Mouse (Mus musculus): ENCODE results near the gene Chac2.
"Not testable (repeated sequence)": the region's sequence is repeated elsewhere in the genome, so short reads cannot be mapped to it uniquely, and the experiment has no call there.

The Chac2 gene

DNA sequence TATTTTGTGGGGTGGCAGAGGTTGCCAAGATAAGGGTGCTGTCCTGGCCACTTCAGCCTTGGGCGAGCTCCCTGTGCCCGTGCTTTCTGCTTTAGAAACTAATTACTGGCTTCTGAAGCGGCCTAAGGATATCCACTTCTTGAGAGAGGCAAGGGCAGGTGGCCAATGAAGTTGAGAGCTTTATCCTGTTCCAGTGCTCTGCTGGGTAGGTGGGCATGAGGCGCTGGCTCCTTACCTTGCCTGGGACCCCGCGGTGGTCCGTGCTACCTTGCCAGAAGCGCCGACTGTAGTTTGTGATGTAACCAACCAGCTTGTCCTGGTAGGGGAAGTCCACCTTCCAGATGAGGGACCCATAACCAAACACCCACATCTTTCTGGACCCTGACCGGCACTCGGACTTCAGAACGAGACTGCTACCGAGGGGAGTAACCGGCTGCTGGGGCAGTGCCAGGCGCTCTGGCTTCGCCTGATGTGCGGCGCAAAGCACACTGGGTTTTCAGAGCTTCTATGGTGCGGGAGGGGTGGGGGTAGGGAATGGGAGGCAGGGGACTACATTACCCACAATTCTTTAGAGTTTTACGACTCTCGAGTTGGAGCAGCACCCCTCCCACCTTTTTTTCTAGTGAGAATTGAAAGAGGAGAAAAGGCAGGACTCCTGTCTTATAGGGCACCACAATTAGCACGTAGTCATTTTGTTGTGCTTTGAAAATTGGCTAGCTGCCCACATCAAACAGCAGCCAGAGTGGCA lies at the start of gene Chac2:
Gene Chac2, minus strand, starts transcription at position 474 of the 748 bp plus-strand sequence.
- DNase-seq (ENCODE audit: low read depth, low spot score) = peak; percentile 80

DNA sequence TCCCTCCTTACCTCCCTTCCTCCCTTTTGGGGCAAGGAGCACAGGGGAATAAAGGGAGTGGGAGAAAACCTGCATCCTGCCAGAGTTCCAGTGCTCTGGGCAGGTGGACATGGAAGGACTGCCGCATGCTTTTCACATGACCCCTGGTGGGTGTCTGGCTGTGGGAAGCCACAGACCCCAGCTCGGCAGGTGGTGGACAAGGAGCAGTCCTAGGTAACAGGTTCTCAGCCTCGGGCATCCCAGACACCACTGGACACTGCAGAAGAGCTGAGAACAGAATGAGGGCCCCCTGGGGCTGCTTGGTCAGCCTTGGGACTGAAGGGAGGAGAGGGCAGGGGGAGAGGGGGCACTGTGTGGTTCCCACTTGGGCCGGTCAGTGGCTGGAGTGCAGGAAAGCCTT lies 48.8 kb upstream of the Chac2 start:
- no peak for DNase-seq (ENCODE audit: low read depth, low spot score)

DNA sequence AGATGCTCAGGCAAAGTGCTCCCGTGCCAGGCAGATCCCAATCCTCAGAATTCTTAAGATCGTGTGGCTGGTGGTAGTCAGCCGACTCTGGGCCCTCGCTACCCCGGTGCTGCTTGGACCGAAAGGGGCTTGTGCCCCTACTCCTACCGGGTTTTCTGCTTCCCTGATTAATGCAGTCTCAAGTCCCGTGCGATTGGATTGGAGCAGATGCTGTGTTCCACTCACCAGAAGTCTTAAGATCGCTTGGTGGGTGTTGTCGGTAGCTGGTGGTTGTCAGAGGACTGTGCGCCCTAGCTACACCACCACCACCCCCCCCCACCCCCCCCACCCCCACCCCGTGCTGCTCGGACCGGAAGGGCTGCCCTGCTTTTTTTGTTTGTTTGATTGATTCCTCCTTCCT lies 31.3 kb upstream of the Chac2 start:
- DNase-seq (ENCODE audit: low read depth, low spot score) = peak; percentile 31

DNA sequence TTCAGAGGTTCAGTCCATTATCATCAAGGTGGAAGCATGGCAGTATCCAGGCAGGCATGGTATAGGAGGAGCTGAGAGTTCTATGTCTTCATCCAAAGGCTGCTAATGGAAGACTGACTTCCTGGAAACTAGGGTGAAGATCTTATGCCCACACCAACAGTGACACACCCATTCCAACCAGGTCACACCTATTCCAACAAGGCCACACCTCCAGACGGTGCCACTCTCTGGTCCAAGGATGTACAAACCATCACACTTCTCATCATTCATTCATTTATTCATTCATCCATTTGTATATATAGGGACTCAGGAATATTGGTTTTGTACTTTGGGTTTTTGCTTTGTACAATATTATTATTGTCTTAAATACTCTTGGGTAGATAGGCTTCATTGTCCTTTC lies 23.5 kb upstream of the Chac2 start:
- DNase-seq (ENCODE audit: low read depth, low spot score) = not testable (repeated sequence)

DNA sequence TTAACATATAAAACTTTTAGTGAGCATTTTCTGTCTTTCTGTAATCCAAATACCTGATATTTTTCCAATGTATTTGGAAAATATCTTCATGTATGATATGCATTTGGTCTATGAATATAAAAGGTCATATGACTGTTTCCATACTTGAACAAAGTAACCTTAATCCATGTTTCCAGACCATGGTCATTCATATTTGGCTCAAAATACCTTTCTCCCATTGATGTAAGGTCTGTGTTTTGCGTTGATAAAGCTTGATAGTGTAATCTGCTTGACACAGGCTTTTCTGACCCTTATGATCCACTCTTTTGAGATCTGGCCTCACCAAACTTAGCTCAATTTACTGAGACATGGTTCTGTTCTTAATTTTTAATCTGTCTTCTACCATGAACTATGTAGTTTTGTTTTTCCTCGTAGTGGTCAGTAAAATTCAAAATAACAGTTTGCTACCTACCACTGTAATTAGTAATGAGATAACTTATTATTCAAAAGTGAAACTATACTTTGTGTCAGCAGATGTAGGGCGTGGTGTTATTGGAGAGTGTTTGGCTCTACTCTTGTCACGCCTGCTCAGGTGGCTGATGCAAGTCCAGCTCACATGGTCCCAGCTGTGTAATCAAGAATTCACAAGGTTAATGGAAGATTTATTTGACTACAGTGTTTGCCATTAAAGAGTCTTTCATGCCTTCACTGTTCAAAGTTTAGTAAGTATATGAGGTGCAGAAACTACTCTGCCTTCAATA lies 15.2 kb upstream of the Chac2 start:
- DNase-seq (ENCODE audit: low read depth, low spot score) = no peak

DNA sequence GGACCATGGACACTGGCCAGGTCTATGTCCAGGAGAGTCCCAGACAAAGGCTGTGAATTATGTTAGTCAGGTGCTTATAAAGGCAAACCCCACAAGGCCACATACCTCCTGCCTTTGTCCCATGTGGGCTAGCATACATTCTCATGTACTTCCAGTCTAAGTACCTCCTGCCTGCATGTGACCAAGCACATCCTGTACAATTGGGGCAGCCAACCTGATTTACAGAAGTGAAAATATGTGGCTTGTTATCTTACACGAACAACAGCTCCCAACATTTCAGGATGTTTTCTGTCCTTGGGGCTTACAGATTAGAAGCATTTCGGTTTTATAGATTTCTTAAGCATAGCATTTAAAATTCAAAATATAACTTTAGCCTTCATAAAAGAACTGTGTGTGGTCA lies 13.9 kb upstream of the Chac2 start:
- DNase-seq (ENCODE audit: low read depth, low spot score) = no peak

DNA sequence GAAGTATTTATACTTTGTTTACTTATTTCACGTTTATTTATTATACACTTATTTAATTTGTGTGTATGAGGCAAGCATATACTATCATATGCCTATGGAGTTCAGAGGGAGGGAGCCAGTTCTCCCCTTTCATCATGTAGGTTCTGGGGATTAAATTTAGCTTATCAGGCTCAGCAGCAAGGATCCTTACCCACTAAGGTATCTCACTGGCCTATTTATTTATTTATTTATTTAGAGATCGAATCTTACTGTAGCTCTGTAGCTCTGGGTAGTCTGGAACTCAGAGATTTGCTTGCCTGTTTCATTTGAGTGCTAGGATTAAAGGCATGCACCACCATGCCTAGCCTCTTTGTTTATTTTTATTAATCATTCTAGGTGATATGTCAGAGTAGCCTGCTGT lies 12.6 kb upstream of the Chac2 start:
- no peak for DNase-seq (ENCODE audit: low read depth, low spot score)

DNA sequence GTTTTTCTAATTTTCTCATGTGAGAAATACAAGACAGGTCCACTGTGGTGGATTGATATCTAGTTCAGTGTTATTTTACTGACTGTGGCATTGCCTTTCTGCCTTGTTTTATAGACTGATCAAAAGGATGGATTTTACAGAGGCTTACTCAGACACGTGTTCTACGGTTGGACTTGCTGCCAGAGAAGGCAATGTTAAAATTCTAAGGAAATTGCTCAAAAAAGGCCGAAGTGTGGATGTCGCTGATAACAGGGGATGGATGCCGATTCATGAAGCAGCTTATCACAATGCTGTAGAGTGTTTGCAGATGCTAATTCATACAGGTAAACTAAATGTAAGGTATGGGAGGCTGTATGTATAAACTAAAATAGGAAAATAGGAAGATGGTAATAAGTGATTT lies 12.0 kb upstream of the Chac2 start:
- no peak for DNase-seq (ENCODE audit: low read depth, low spot score)

DNA sequence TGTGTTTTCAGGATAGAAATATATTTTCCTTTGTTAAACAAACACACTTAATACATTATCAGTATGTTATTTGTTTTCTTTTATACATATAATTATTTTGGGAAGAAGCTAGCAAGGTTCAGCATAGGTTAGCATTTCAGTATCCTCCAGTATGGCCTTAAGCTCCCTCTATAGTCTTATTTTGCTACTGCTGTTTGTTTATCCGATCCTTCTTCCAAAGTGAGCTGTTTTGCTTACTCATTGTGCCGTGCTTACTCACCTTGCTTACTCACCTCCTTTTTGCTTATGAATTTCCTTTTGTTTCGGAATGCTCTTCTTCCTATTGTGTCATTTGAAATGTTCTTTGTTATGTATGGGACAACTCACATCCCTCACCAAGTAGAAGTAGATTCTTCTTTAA lies 10.5 kb upstream of the Chac2 start:
- DNase-seq (ENCODE audit: low read depth, low spot score) = no peak

DNA sequence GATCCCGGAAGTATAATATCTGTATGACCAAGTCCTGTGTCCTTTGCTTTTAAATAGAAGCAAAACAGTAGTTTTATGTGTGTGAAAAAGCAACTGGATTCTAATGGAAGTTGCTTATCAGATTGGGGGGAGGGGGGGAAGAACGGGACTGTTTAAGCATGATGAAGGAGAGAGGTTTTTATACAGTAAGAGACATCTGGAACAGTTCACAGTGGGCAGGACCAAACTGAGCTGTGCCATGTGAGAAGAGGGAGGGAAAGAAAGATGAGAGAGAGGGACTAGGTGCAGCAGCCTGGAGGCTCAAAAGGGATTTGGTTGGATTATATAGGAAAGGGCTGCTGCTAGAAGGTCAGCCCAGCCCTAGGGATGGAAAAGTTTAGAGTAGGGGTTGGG lies 471 bp upstream of the Chac2 start:
- peak; percentile 22 for DNase-seq (ENCODE audit: low read depth, low spot score)

DNA sequence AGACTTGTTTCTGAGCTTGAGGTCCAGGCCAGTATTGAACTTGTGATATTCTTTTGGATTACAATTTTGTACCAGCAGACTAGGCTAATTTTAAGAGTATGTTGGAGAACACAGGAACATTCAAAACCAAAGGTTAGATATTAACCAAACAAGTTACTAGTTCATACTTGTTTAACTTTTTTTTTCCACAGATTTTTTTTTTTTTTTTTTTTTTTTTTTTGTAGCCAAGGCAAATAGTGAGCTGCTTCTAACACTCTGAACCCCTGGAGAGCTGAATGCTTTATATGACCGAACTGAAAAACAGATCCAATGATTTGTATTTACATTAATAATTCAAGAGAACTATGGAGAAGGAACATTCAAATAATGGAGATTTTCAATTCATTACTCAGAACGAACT lies 913 bp downstream of the Chac2 start:
- no peak for DNase-seq (ENCODE audit: low read depth, low spot score)

DNA sequence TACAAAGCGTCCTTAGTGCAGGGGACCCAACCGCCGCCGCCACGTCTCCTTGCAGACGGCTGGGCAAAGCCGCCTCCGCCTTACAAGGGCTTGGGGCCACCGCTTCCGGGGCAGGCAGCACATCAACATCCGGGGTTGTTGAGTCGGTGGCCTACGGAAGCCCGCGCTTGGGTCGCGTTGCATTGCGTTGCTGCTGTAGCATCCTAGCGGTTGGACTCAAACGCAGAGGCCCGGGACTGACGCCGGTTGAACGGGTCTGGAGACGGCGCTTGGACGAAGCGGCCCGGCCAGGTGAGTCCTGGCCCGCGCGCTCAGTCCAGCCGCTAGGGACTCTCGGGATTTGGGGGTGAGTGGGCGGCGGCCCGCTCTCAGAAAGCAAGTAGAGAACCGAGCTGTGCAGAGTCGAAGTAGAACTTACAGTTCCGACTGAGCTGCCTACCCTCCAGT lies 31.8 kb downstream of the Chac2 start, which contains the start of gene Erlec1:
Gene Erlec1, minus strand, starts transcription at position 57 of the 447 bp plus-strand sequence.
- DNase-seq (ENCODE audit: low read depth, low spot score) = peak; percentile 84

DNA sequence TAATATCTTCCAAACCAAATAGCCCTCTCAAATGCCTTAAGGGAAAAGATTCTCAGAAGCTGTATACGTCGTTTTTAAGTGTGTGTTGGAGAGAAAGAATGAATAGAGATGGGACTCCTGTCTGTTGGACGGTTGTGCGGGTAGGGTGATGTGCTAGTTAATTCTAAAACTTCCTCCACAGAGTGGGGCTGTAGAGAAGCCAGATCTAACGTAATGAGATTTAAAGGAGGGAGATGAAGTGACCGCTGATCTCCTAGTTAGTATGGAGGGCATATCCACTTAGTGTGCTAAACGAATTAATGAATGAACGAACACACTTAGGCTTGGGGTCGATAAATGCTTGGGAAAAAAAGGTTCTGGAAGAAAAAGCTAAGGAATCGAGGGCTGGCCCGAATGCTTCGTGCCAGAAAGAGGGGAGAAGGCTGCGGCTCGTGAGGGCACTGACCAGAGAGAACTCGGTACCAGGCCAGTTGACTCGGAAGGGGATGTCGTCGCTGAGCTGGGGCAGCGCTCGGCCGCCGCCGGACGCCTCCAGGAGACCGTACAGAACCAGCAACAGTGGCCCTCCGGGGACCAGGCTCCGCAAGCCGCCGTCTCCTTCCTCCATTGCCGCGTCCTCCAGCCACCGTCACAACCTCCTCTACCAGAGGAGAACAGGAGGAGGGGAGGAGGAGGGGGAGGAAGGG lies 32.5 kb downstream of the Chac2 start:
- DNase-seq (ENCODE audit: low read depth, low spot score) = no peak

DNA sequence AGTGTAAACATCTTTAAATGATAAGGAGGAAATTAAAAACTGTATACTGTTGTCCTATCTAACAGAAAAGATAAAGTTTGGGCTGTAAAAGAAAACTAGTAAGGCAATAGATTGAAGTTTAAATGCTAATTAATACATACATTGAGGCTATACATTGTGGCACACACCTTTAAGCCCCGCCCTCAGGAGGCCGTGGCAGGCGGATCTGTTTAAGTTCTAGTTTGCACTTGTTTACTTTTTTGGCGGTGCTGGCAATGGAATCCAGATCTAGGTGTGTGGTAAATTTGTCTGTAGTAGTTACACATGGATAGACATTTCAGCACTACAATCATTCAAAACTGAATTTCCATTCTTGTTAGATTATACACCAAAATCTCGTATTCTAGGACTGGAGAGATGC lies 33.3 kb downstream of the Chac2 start:
- DNase-seq (ENCODE audit: low read depth, low spot score) = no peak

DNA sequence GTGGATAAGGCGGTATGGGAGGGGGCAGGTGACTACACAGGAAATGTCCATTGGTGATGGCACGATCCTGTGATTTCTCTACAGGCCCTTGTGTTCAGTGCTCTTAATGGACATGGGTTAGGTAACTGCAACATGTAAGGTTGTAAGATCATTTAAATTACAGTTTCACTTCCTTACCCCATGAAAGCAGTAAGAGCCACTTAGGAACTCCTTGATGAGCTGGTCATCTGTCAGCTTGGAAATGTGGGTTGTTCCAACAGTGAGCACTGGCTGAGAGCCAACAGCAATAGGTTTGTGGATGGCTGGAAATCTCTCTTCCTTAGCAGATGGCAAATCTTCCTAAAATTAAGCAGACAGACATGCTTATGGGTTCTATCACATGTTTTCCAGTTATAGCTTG lies 42.6 kb downstream of the Chac2 start:
- no peak for DNase-seq (ENCODE audit: low read depth, low spot score)

DNA sequence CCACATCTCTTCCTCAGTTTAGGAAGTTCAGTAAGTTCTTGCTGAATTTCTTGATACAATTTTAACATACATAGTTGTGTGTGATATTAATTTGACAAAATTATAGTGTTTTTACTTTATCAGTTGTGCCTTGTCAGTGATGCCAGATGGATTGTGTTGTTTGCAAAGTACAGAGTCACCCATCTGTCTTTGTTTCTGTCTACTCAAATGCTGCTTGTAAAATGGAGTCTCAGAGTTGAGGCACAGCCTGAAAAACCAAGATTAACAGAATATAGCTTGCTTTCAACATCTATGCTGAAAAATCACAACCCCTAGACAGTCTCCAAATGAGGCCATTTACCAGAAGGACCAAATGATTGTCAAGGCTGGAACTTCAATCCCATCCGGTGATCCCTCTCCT lies 57.7 kb downstream of the Chac2 start:
- DNase-seq (ENCODE audit: low read depth, low spot score) = no peak

DNA sequence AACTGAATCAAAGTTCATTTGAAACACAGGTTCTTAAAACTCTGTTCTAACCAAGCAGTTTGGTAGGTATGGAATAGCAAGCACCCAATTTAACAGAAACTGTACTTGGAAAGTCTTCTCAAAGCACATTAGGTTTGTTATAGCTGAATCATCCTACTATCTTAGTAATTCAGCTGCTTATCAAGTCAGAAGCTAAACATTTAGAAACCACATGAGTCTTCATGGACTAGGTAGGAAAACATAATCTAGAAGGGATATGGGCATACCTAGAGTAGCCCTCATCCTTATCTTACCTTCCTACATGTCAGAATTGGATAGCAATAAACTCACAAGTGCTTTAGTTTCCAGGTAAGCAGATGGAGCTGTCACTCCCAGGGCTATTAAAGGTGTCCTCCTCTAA lies 58.1 kb downstream of the Chac2 start:
- no peak for DNase-seq (ENCODE audit: low read depth, low spot score)
